ENCODE assay signal across 8 mouse cellular contexts in the genomic region with DNA sequence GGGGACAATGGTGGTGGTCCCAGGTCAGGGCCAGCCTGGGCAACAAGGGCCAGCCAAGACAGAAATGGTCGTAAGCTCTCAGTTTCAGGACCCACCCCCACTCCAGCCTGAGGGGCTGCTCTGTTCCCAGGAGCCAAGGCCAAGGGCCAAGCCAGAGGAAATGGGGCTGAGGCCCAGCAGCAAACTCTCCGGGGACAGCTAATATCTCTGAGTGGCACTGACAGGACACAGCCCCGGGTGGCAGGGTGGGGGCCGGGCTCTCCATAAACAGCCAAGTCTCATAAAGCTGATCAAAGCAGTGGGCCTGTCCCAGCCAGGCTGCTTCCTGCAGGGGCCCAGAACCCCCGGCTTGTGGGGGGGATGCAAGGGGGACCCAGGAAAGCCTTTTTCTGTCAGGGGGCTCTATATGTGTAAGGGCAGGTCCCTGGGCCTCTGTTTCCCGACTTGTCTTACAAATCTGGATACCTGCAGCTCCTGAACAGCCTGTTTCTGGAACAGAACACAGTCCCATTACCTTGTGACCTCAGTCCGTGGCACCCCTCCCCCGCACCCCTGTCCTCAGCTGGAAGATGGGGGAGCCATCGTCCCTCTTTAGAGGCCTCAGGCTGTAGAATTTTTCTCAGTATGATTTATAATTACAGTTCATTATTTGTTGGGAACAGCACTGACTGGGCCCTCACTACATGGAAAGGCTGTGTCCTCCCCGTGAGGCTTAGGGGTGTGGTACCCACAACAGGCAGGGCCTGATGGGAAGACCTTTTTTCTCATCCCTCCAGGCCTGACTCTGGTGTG. TPM values are rescaled to one million over a fixed set of nuclear protein-coding genes. Genes with fewer than 3 reads are reported as not detected.
DNase-seq lines count a peak whose midpoint lies in the region; ATAC-seq and TF ChIP-seq lines count a peak whose summit lies in the region.

No protein-coding gene starts in this region.

- peaks cover 59% of the 10 kb centered on the region for H3K4me1 ChIP-seq in heart, embryonic 13.5 days
- H3K4me1 ChIP-seq in lung, adult 2 months (ENCODE audit: control insufficient read depth, insufficient read depth, low read length), result peaks cover 18% of the 10 kb centered on the region
- peaks cover 36% of the 10 kb centered on the region for H3K4me1 ChIP-seq in intestine, embryonic 16.5 days (ENCODE audit: control insufficient read depth, insufficient read depth, low read length)
- H3K4me1 ChIP-seq in neural tube, embryonic 13.5 days (replicated peaks), result peaks cover 19% of the 10 kb centered on the region

- ATAC-seq in heart, embryonic 13.5 days (ENCODE audit: extremely low read depth, insufficient number of reproducible peaks, low FRiP score, low TSS enrichment), result peak; percentile 43; the same call in 1 of the 2 replicates
- peak; percentile 21; the same call in 1 of the 2 replicates for ATAC-seq in intestine, embryonic 16.5 days
- no peak for ATAC-seq in neural tube, embryonic 13.5 days (ENCODE audit: low read depth)

- intact Hi-C loops in heart, postnatal 36 days (cut with DNase I), result no loop called here
- intact Hi-C loops in left cerebral cortex, postnatal 14 days (cut with DNase I), result no loop called here

- peak overlapping the region; percentile 18; the same call in 1 of the 2 replicates for H3K4me2 ChIP-seq in heart, embryonic 13.5 days
- H3K4me2 ChIP-seq in intestine, embryonic 16.5 days (ENCODE audit: low read depth, low read length), result no peak overlapping the region
- H3K4me2 ChIP-seq in neural tube, embryonic 13.5 days, result no peak overlapping the region

- no peaks in the 10 kb centered on the region for H3K9me3 ChIP-seq in heart, embryonic 13.5 days
- H3K9me3 ChIP-seq in intestine, embryonic 16.5 days (ENCODE audit: control insufficient read depth, low read length), result no peaks in the 10 kb centered on the region
- H3K9me3 ChIP-seq in neural tube, embryonic 13.5 days, result no peaks in the 10 kb centered on the region

- WGBS in heart, embryonic 13.5 days, result 22% methylated on average over 10 of the region's 10 CpGs
- 38% methylated on average over 10 of the region's 10 CpGs for WGBS in lung, adult 2 months
- WGBS in intestine, embryonic 16.5 days, result 33% methylated on average over 10 of the region's 10 CpGs
- 20% methylated on average over 10 of the region's 10 CpGs for WGBS in neural tube, embryonic 13.5 days

- H3K9ac ChIP-seq in heart, embryonic 13.5 days, result peak overlapping the region; percentile 58
- peak overlapping the region; percentile 23 for H3K9ac ChIP-seq in intestine, embryonic 16.5 days (ENCODE audit: low read depth, low read length)
- H3K9ac ChIP-seq in neural tube, embryonic 13.5 days, result peak overlapping the region; percentile 31; the same call in 1 of the 2 replicates

- H3K27ac ChIP-seq in heart, embryonic 13.5 days (replicated peaks), result peak overlapping the region; percentile 75
- H3K27ac ChIP-seq in intestine, embryonic 16.5 days (ENCODE audit: low read length), result peak overlapping the region; percentile 53
- no peak overlapping the region for H3K27ac ChIP-seq in neural tube, embryonic 13.5 days (replicated peaks)

- no peak for TF ChIP-seq CTCF in lung, adult 2 months (IDR thresholded peaks at IDR 0.05; ENCODE audit: insufficient read depth, low read length)

- no peaks in the 10 kb centered on the region for H3K36me3 ChIP-seq in heart, embryonic 13.5 days
- no peaks in the 10 kb centered on the region for H3K36me3 ChIP-seq in intestine, embryonic 16.5 days (ENCODE audit: control insufficient read depth, insufficient read depth, low read length)
- H3K36me3 ChIP-seq in neural tube, embryonic 13.5 days, result no peaks in the 10 kb centered on the region

- DNase-seq in heart, postnatal 36 days, result no peak
- peak; percentile 62 to 67 for DNase-seq in lung, adult 18-20 months
- DNase-seq in lung, adult 2 months, result no peak
- DNase-seq in right cerebral cortex, adult 2 months (ENCODE audit: low spot score in 2 of 2), result no peak
- DNase-seq in left cerebral cortex, postnatal 14 days (ENCODE audit: low spot score in 2 of 2), result no peak

- TF ChIP-seq POLR2A in lung, adult 2 months (IDR thresholded peaks at IDR 0.05; ENCODE audit: borderline replicate concordance, extremely low read depth, low read depth, low read length), result no peak

- H3K4me3 ChIP-seq in heart, embryonic 13.5 days, result no peak overlapping the region
- no peak overlapping the region for H3K4me3 ChIP-seq in lung, adult 2 months (replicated peaks; ENCODE audit: extremely low read depth, low read depth, low read length)
- H3K4me3 ChIP-seq in intestine, embryonic 16.5 days (ENCODE audit: low read length), result no peak overlapping the region
- no peak overlapping the region for H3K4me3 ChIP-seq in neural tube, embryonic 13.5 days

- no peaks in the 10 kb centered on the region; the same call in 1 of the 2 replicates for H3K27me3 ChIP-seq in heart, embryonic 13.5 days (replicated peaks)
- H3K27me3 ChIP-seq in intestine, embryonic 16.5 days (replicated peaks; ENCODE audit: control insufficient read depth, insufficient read depth, low read length), result no peaks in the 10 kb centered on the region
- H3K27me3 ChIP-seq in neural tube, embryonic 13.5 days, result no peaks in the 10 kb centered on the region

RNA-seq across cellular contexts. Expression of a gene that starts 45.4 kb away (rescaled TPM):
- polyA plus RNA-seq in heart, embryonic 13.5 days (2015; fragmentation: Nextera tagmentation; extraction: Ambion mirVana), result 17.3 and 17.6 TPM in 2 replicates
- total RNA-seq in heart, postnatal 36 days (2021), result 1 to 10 TPM; 1.5 to 2.0 TPM
- 70.8 and 85.0 TPM in 2 replicates for polyA plus RNA-seq in lung, adult 2 months (2012; rRNA removed)
- 15.6 TPM in 2 replicates for polyA plus RNA-seq in intestine, embryonic 16.5 days (2015; fragmentation: Nextera tagmentation; extraction: Ambion mirVana)
- 9.8 and 13.0 TPM in 2 replicates for polyA plus RNA-seq in neural tube, embryonic 13.5 days (2015; fragmentation: Nextera tagmentation; extraction: Ambion mirVana)
- under 1 TPM; 0.86 to 0.95 TPM for total RNA-seq in left cerebral cortex, postnatal 14 days (2021)

RNA-seq across cellular contexts. Expression of a gene that starts 48.5 kb away (rescaled TPM):
- 216 and 229 TPM in 2 replicates for polyA plus RNA-seq in heart, embryonic 13.5 days (2015; fragmentation: Nextera tagmentation; extraction: Ambion mirVana)
- 100 to 1,000 TPM; 111 to 114 TPM for total RNA-seq in heart, postnatal 36 days (2021)
- 102 and 135 TPM in 2 replicates for polyA plus RNA-seq in lung, adult 2 months (2012; rRNA removed)
- polyA plus RNA-seq in intestine, embryonic 16.5 days (2015; fragmentation: Nextera tagmentation; extraction: Ambion mirVana), result 273 and 293 TPM in 2 replicates
- polyA plus RNA-seq in neural tube, embryonic 13.5 days (2015; fragmentation: Nextera tagmentation; extraction: Ambion mirVana), result 326 and 340 TPM in 2 replicates
- total RNA-seq in left cerebral cortex, postnatal 14 days (2021), result 100 to 1,000 TPM; 215 to 250 TPM

Comparison
In these comparisons a context has a peak if more than half of its experiments do, and no peak if none do; other contexts are left out.
1. DNase-seq: peak in lung, adult 18-20 months (2 of 2); none in heart, postnatal 36 days (0 of 2), lung, adult 2 months (single experiment), right cerebral cortex, adult 2 months (0 of 2) and left cerebral cortex, postnatal 14 days (0 of 2).
2. Peak in every context shown above with its lines, with median percentiles within 50 percentile points of each other: H3K9ac ChIP-seq.